Mouse (Mus musculus) right cerebral cortex, adult 2 months (tissue): ENCODE measurements at regions not wholly inside any gene's neighbourhood (a gene's known extent, or its start where the extent isn't known, plus 50 kb on each side); places are given as distances from the start of the nearest gene placed in this dataset.

Source experiments
- DNase-seq, 2 experiments: peaks; one replicate each; pipeline ENCODE4 v3.0.0; 2021 to 2022; ENCODE audit warnings: low spot score in 2 of 2

DNA sequence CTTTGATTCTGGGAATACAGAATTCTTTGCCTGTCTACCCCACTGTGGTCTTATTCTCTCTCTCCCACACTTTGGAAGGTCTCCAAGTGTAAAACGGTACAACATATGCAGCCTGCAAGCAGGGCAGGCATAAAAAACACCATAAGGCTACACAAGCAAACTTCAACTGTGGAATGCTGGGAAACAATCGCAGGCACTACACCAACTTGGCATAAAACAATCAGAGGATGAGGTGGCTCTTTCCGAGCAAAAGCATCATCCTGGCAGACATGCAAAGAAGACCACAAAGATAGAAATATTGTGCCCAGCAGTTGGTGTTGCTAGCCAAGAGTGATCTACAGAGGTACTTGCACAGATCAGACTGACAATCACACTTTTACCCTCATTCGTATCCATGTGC, 88.0 kb upstream of the Galnt5 start:
- peak in 1 of 2 experiments; percentile 7 for DNase-seq

DNA sequence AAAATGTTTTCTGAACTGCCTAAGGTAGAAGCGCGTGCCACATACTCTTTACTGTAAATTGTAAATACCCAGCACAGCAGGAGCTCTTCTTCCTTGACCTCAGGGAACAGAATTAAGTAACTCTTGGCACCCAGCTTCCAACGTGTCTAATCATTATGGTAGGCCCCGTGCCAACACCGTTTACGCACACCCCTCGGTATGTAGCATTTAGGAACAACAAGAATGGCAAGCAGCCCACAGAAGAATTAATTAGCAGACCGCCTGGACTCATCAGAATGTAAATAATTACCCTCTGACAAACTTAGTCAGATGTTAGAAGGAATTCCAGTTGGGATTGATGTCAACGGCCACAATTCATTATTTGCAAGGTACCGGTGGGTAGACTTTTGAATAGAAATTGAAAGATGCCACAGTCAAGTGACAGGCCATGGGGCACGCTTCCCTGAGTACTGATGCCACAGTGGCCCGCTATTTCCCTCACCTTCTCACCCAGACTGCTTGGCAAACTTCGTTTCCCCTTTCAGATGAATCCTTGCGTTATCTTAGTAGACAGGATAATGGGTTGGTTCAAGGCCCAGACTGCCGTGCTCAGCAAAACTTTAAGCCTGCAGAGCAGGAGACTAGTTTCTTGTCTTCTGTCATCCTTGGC, 81.2 kb upstream of the Galnt5 start:
- no peak for DNase-seq

DNA sequence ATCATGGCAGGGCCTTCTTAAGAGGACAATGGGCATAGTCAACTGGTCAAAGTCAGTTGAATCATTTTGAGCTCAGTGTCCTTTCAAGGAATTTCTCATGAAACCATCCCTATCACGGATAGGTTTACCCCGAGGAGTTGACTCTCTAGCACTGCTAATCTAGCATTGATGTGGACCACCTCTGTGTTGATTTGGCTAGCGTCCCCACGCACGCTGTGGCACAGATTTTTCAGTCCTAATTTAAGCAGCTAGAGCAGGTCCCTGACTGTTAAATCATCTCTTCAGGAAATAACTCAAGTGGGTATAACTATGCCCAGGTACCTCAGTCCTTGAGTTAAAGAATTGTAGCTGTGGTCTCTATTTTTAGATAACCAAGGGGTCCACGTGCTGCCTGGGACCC, 80.0 kb upstream of the Galnt5 start:
- no peak for DNase-seq

DNA sequence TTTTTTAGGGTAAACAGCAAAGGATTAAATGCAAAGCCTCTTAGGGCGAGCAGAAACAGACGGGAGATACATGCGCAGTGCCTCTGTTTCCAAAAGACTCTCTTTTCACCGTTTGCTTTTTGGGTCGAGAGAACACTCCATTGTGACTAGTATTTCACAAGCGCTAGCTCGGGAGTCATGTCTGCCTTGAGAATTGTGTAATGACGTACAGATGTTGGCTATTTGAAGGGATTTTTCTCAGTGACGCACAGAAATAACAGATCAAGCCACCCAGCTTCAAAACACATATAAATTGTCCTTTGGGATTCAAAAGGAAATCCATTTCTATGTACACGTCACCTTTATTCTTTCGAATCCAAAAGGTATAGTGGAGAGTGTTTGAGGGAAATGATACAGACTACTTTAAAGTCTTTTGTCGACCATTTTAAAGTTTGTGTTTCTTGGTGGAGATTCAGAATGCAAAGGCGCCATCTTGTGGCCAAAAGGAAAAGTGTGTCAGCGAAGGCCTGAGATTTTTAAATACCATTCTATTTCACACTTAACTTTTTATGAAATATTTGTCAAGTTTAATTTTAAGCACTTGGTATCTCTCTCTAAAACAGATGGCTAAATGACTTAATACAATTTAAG, 78.5 kb upstream of the Galnt5 start:
- DNase-seq: peak; percentile 72 to 74

DNA sequence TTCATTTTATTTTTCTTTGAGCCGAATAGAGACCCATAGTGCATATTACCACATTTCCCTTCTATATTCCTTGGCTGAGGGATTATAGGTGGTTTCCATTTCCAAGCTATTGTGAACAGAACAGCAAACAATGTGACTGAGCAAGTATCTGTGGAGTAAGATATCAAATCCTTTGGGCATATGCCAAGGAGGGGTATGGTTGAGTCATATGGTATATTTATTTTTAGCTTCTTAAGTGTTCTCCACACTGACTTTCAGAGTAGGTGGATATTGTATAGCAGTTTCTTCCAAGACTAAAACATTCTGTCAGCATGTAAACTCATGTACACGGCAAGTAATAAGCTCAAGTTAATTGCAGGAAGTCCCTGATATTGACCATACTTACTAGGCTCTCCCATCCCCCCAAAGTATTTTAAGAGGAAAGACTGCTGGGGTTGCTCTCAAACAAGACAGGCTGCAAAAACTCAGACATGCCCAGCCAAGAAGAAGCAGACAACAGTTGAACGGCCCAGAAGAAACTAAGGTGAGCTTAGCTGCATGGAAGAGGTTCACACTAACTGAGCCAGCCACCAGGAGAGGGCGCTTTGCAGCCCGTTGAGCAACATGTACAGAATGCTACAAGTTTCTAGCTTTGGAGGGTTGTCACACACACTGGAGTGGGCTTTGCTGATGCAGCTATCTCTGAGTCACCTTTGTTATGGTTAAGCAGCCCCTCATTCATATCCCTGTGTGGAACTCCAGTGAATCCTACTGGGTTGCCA, 63.4 kb upstream of the Galnt5 start:
- DNase-seq: peak; percentile 25 to 27
